Mouse (Mus musculus) forebrain, embryonic 11.5 days (tissue): ENCODE measurements around the gene Abhd6. TPM values are rescaled to one million over a fixed set of nuclear protein-coding genes. Genes with fewer than 3 reads are reported as not detected.

ENCODE experiments used
- ATAC-seq: fragments of 200-750 bp; cut with Nextera tagmentation; replicated peaks from 2 replicates; pipeline ENCODE4 v1.8.0; 2017; ENCODE audit warnings: moderate TSS enrichment; ENCODE audit not compliant: low FRiP score
- DNase-seq: peaks from one replicate; pipeline ENCODE4 v3.0.0-alpha.2; 2017; ENCODE audit warnings: low spot score
- H3K27ac ChIP-seq: fragments of 300-500 bp; sonication (generic); 2 replicates; pipeline ENCODE4 v1.5.1; 2014; ENCODE audit warnings: low read depth, low read length
- H3K27me3 ChIP-seq: fragments of 300-500 bp; sonication (generic); 2 replicates; pipeline ENCODE4 v1.6.1; 2014; ENCODE audit warnings: mild to moderate bottlenecking, low read length, mixed read lengths; ENCODE audit not compliant: control insufficient read depth, insufficient read depth
- H3K36me3 ChIP-seq: fragments of 300-500 bp; sonication (generic); 2 replicates; pipeline ENCODE4 v1.6.1; 2014; ENCODE audit warnings: mild to moderate bottlenecking, low read length, moderate library complexity, mixed read lengths; ENCODE audit not compliant: control insufficient read depth, insufficient read depth
- H3K4me1 ChIP-seq: fragments of 300-500 bp; sonication (generic); replicated peaks from 2 replicates; pipeline ENCODE4 v1.6.1; 2014; ENCODE audit warnings: low read length, mixed read lengths; ENCODE audit not compliant: control insufficient read depth, insufficient read depth
- H3K4me2 ChIP-seq: fragments of 300-500 bp; sonication (generic); 2 replicates; pipeline ENCODE4 v1.6.1; 2014; ENCODE audit warnings: low read depth, mild to moderate bottlenecking, low read length, moderate library complexity, mixed read lengths; ENCODE audit not compliant: severe bottlenecking
- H3K4me3 ChIP-seq: fragments of 300-500 bp; sonication (generic); 2 replicates; pipeline ENCODE4 v1.5.1; 2014; ENCODE audit warnings: low read depth, low read length
- H3K9ac ChIP-seq: fragments of 300-500 bp; sonication (generic); 2 replicates; pipeline ENCODE4 v1.6.1; 2014; ENCODE audit warnings: low read length
- H3K9me3 ChIP-seq: fragments of 300-500 bp; sonication (generic); 2 replicates; pipeline ENCODE4 v1.6.1; 2016; ENCODE audit warnings: low read length, mixed read lengths; ENCODE audit not compliant: control insufficient read depth
- WGBS: fragments of 180-500 bp; shearing (Covaris S2); extraction: QIAGEN DNeasy Blood & Tissue Kit; methylation state at CpG from one replicate; pipeline ENCODE4 v1.1.7; 2014; 5-methylcytosine and 5-hydroxymethylcytosine counted together
- polyA plus RNA-seq: library from polyadenylated mRNA; unstranded; fragments of >200 nt; fragmentation: Nextera tagmentation; extraction: Ambion mirVana; gene quantifications from 2 replicates; pipeline ENCODE4 v1.2.1, GENCODE M21; 2014

Gene Abhd6
- polyA plus RNA-seq, 1 experiment from 2014 or later = 19.2 TPM

GRCm38 (mm10) chr14:8062537-8063301, 60.0 kb downstream of the Abhd6 start:
- Histone ChIP-seq H3K27ac (peak overlapping the region; percentile 26; the same call in 1 of the 2 replicates), H3K27me3 (no peaks in the 10 kb centered on the region), H3K4me2 (no peak overlapping the region), H3K4me1 (no peaks in the 10 kb centered on the region; the same call in 1 of the 2 replicates), H3K9me3 (no peaks in the 10 kb centered on the region), H3K9ac (no peak overlapping the region), H3K36me3 (no peaks in the 10 kb centered on the region), H3K4me3 (no peak overlapping the region)
- no peak for ATAC-seq
- DNase-seq = peak; percentile 35
- 43% methylated on average over 3 of the region's 3 CpGs for WGBS

GRCm38 (mm10) chr14:8063835-8064785, 61.4 kb downstream of the Abhd6 start:
- no peak for ATAC-seq
- no peaks in the 10 kb centered on the region for H3K27me3 ChIP-seq
- H3K36me3 ChIP-seq = no peaks in the 10 kb centered on the region
- no peaks in the 10 kb centered on the region for H3K9me3 ChIP-seq
- H3K9ac ChIP-seq = no peak overlapping the region
- WGBS = 90% methylated on average over 8 of the region's 8 CpGs
- H3K4me1 ChIP-seq = no peaks in the 10 kb centered on the region; the same call in 1 of the 2 replicates
- no peak overlapping the region for H3K27ac ChIP-seq
- no peak overlapping the region for H3K4me3 ChIP-seq
- DNase-seq = peak; percentile 39
- H3K4me2 ChIP-seq = no peak overlapping the region

DNA sequence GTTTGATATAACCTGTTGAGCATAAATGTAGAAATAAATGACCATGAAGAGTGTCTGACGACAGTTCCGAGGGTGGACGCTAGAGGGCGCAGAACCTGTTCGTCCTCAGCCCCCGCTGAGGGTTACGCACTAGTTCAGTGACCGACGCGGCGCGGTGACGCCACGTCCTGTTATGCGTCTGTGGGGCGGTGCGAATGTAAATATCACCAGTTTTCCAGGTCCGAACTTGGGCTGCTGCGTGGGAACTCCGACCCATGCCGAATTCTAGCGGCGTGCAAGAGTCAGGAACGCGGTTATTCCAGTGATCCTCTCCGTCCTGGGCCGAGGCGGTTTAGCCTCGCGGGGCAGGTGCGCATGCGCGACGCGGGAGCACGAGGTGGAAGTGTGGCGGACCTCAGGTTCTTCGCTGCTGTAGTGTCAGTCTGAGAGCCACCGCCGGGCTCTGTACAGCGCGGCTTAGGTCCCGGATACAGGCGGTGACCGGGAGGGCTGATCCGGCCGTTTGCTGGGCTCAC, 77.5 kb downstream of the Abhd6 start, which contains the start of gene Rpp14:
Rpp14 (plus strand) TSS at position 203 of the 515 bp plus-strand sequence.
- H3K4me3 ChIP-seq = peak within 1 kb of the TSS; percentile 65
- H3K9me3 ChIP-seq = no peaks in the 10 kb centered on the region
- WGBS = under 1% methylated on average over 47 of the region's 47 CpGs
- H3K27ac ChIP-seq = peak within 1 kb of the TSS; percentile 79
- H3K4me2 ChIP-seq = peak within 1 kb of the TSS; percentile 75
- H3K36me3 ChIP-seq = no peaks in the 10 kb centered on the region
- peak; percentile 96 for DNase-seq
- H3K9ac ChIP-seq = peak within 1 kb of the TSS; percentile 72
- ATAC-seq = peak; percentile 95
- no peaks in the 10 kb centered on the region for H3K27me3 ChIP-seq
- no peaks in the 10 kb centered on the region for H3K4me1 ChIP-seq

DNA sequence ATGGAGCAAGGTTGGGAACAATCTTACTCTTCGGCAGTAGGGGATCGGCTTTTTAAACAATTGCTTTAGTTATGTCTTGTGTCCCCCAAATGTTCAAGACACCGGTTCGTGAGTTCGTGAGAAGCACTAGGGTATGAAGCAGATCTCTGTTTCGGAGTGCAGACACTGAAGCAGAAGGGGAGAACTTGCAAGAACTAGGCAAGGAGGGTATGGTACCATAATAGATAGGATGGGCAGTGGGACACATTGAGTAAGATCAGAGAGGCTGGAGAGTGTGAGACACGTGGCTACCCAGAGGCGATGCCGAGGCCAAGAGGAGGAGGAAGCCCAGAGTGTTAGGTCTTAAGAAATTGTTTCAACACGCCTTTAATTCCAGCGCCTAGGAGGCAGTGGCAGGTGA, 78.0 kb downstream of the Abhd6 start:
- Histone ChIP-seq H3K9ac (peak overlapping the region; percentile 72), H3K27me3 (no peaks in the 10 kb centered on the region), H3K4me1 (no peaks in the 10 kb centered on the region), H3K4me3 (peak overlapping the region; percentile 65), H3K9me3 (no peaks in the 10 kb centered on the region), H3K27ac (peak overlapping the region; percentile 79; the same call in 1 of the 2 replicates), H3K4me2 (peak overlapping the region; percentile 75), H3K36me3 (no peaks in the 10 kb centered on the region)
- 5% methylated on average over 11 of the region's 11 CpGs for WGBS
- ATAC-seq = peak; percentile 54
- DNase-seq = no peak

- 92% methylated on average over 1 of the region's 1 CpGs for WGBS
- DNase-seq (no peak), ATAC-seq (no peak)
- H3K4me3 ChIP-seq = no peak overlapping the region
- peaks cover 3% of the 10 kb centered on the region; the same call in 1 of the 2 replicates for H3K36me3 ChIP-seq
- no peaks in the 10 kb centered on the region for H3K27me3 ChIP-seq
- no peaks in the 10 kb centered on the region for H3K4me1 ChIP-seq
- H3K9me3 ChIP-seq = no peaks in the 10 kb centered on the region
- no peak overlapping the region for H3K9ac ChIP-seq
- H3K4me2 ChIP-seq = no peak overlapping the region
- no peak overlapping the region for H3K27ac ChIP-seq
These were observed 80.2 kb downstream of the Abhd6 start for GRCm38 (mm10) chr14:8082949-8083348.

GRCm38 (mm10) chr14:8089016-8089415, 86.3 kb downstream of the Abhd6 start:
- peaks cover 3% of the 10 kb centered on the region; the same call in 1 of the 2 replicates for H3K36me3 ChIP-seq
- H3K27ac ChIP-seq = no peak overlapping the region
- H3K9ac ChIP-seq = no peak overlapping the region
- DNase-seq = no peak
- WGBS = 94% methylated on average over 2 of the region's 2 CpGs
- H3K4me1 ChIP-seq = no peaks in the 10 kb centered on the region
- ATAC-seq = no peak
- no peak overlapping the region for H3K4me3 ChIP-seq
- H3K4me2 ChIP-seq = no peak overlapping the region
- no peaks in the 10 kb centered on the region for H3K9me3 ChIP-seq
- H3K27me3 ChIP-seq = no peaks in the 10 kb centered on the region

- Histone ChIP-seq H3K4me1 (no peaks in the 10 kb centered on the region), H3K27me3 (no peaks in the 10 kb centered on the region), H3K9me3 (no peaks in the 10 kb centered on the region), H3K36me3 (no peaks in the 10 kb centered on the region; the same call in 1 of the 2 replicates), H3K27ac (no peak overlapping the region), H3K4me2 (no peak overlapping the region), H3K4me3 (no peak overlapping the region), H3K9ac (no peak overlapping the region)
- ATAC-seq = peak; percentile 45; the same call in 1 of the 2 replicates
- 87% methylated on average over 2 of the region's 2 CpGs for WGBS
- no peak for DNase-seq
These were observed 89.9 kb downstream of the Abhd6 start for GRCm38 (mm10) chr14:8092573-8092972.

GRCm38 (mm10) chr14:8093427-8093826, 90.7 kb downstream of the Abhd6 start:
- Histone ChIP-seq H3K9ac (no peak overlapping the region), H3K36me3 (no peaks in the 10 kb centered on the region; the same call in 1 of the 2 replicates), H3K4me3 (no peak overlapping the region), H3K27me3 (no peaks in the 10 kb centered on the region), H3K4me1 (no peaks in the 10 kb centered on the region), H3K4me2 (no peak overlapping the region), H3K27ac (no peak overlapping the region), H3K9me3 (no peaks in the 10 kb centered on the region)
- WGBS = 44% methylated on average over 5 of the region's 5 CpGs
- no peak; the same call in 1 of the 2 replicates for ATAC-seq
- no peak for DNase-seq
